Mouse (Mus musculus) CH12.LX (cell line): ENCODE measurements at regions not wholly inside any gene's neighbourhood (a gene's known extent, or its start where the extent isn't known, plus 50 kb on each side); places are given as distances from the start of the nearest gene placed in this dataset.

Experiments used
- DNase-seq: peaks from one replicate; pipeline ENCODE4 v3.0.0-alpha.2; 2013; ENCODE audit errors: extremely low read depth
- H3K27ac ChIP-seq: 2 replicates; pipeline ENCODE4 v1.5.1; 2012; ENCODE audit warnings: low read depth, mild to moderate bottlenecking, control low read depth, moderate library complexity; ENCODE audit not compliant: insufficient read depth
- H3K27me3 ChIP-seq: replicated peaks from 2 replicates; pipeline ENCODE3; 2012; ENCODE audit warnings: inconsistent platforms
- H3K36me3 ChIP-seq, 2 experiments: replicated peaks in 1 of 2; 2 replicates each; pipeline versions ENCODE3 to v1.6.1; 2012; ENCODE audit warnings: inconsistent platforms in 1 of 2, low read length in 1 of 2, mild to moderate bottlenecking in 1 of 2, mixed read lengths in 1 of 2, moderate library complexity in 1 of 2; ENCODE audit not compliant: control insufficient read depth in 1 of 2, insufficient read depth in 1 of 2
- H3K4me1 ChIP-seq, 2 experiments: 2 replicates each; pipeline ENCODE4 v1.6.1; 2012; ENCODE audit warnings: inconsistent platforms in 1 of 2, moderate library complexity in 1 of 2; ENCODE audit not compliant: insufficient read depth in 2 of 2, control insufficient read depth in 1 of 2
- H3K4me2 ChIP-seq: 2 replicates; pipeline ENCODE4 v1.6.1; 2012; ENCODE audit warnings: low read depth, mild to moderate bottlenecking, control low read depth; ENCODE audit not compliant: poor library complexity, insufficient read depth, severe bottlenecking
- H3K4me3 ChIP-seq, 3 experiments: fragments of 150-350 bp in 1 of 3; sonication (generic) in 1 of 3; replicated peaks in 1 of 3; 2 replicates each; pipeline versions ENCODE3 to v1.5.1; 2011 to 2012; ENCODE audit warnings: low read depth in 2 of 3, low read length in 2 of 3, mild to moderate bottlenecking in 2 of 3, moderate library complexity in 2 of 3, control low read depth in 1 of 3, improper control_type of control experiment in 1 of 3, inconsistent platforms in 1 of 3, mixed read lengths in 1 of 3; ENCODE audit not compliant: poor library complexity in 1 of 3
- H3K79me2 ChIP-seq: replicated peaks from 2 replicates; pipeline ENCODE4 v1.6.1; 2012; ENCODE audit warnings: mild to moderate bottlenecking, moderate library complexity; ENCODE audit not compliant: control insufficient read depth, poor library complexity, insufficient read depth, severe bottlenecking; ENCODE audit errors: extremely low read depth
- H3K9ac ChIP-seq: 2 replicates; pipeline ENCODE4 v1.6.1; 2012; ENCODE audit warnings: low read depth, mild to moderate bottlenecking, control low read depth, moderate library complexity; ENCODE audit not compliant: insufficient read depth
- H3K9me3 ChIP-seq: replicated peaks from 2 replicates; pipeline ENCODE3; 2012; ENCODE audit warnings: low read length, inconsistent platforms, mixed read lengths
- CHD2 ChIP-seq: IDR thresholded peaks from 2 replicates; pipeline ENCODE4 v1.6.1; 2011; ENCODE audit warnings: low read length, improper control_type of control experiment
- E2F4 ChIP-seq: IDR thresholded peaks from 2 replicates; pipeline ENCODE4 v1.6.1; 2011; ENCODE audit warnings: low read depth, low read length, improper control_type of control experiment; ENCODE audit not compliant: insufficient replicate concordance
- GABPA ChIP-seq: IDR thresholded peaks from 2 replicates; pipeline ENCODE4 v1.6.1; 2012; ENCODE audit warnings: low read depth, low read length, improper control_type of control experiment, inconsistent platforms; ENCODE audit not compliant: insufficient replicate concordance
- IRF4 ChIP-seq: IDR thresholded peaks from 2 replicates; pipeline ENCODE4 v1.6.1; 2014; ENCODE audit warnings: low read depth, mild to moderate bottlenecking, inconsistent platforms, low read length, improper control_type of control experiment
- JUN ChIP-seq: IDR thresholded peaks from 2 replicates; pipeline ENCODE4 v1.6.1; 2011; ENCODE audit warnings: low read depth, mild to moderate bottlenecking, low read length, improper control_type of control experiment, moderate library complexity; ENCODE audit not compliant: insufficient read depth
- MAX ChIP-seq: IDR thresholded peaks from 2 replicates; pipeline ENCODE4 v1.6.1; 2011; ENCODE audit warnings: low read length, improper control_type of control experiment
- MAZ ChIP-seq: IDR thresholded peaks from 2 replicates; pipeline ENCODE4 v1.6.1; 2012; ENCODE audit warnings: low read depth, mild to moderate bottlenecking, inconsistent platforms, low read length, improper control_type of control experiment, moderate library complexity
- MYC ChIP-seq: IDR thresholded peaks from 2 replicates; pipeline ENCODE4 v1.6.1; 2011; ENCODE audit warnings: low read depth, mild to moderate bottlenecking, improper control_type of control experiment, low read length
- NRF1 ChIP-seq: IDR thresholded peaks from 2 replicates; pipeline ENCODE4 v1.6.1; 2014; ENCODE audit warnings: low read depth, mild to moderate bottlenecking, inconsistent platforms, low read length, improper control_type of control experiment, moderate library complexity
- PAX5 ChIP-seq: IDR thresholded peaks from 2 replicates; pipeline ENCODE4 v1.6.1; 2012; ENCODE audit warnings: low read length, inconsistent platforms, mixed read lengths
- POLR2A ChIP-seq: IDR thresholded peaks from 2 replicates; pipeline ENCODE4 v1.6.1; 2011; ENCODE audit warnings: low read depth, mild to moderate bottlenecking, improper control_type of control experiment, low read length
- POLR2AphosphoS2 ChIP-seq: IDR thresholded peaks from 2 replicates; pipeline ENCODE4 v1.6.1; 2011; ENCODE audit warnings: low read depth, low read length, improper control_type of control experiment
- SMC3 ChIP-seq: IDR thresholded peaks from 2 replicates; pipeline ENCODE4 v1.6.1; 2011; ENCODE audit warnings: low read depth, low read length, improper control_type of control experiment
- TCF12 ChIP-seq: IDR thresholded peaks from 2 replicates; pipeline ENCODE4 v1.6.1; 2014; ENCODE audit warnings: low read depth, mild to moderate bottlenecking, inconsistent platforms, low read length, improper control_type of control experiment
- UBTF ChIP-seq: IDR thresholded peaks from 2 replicates; pipeline ENCODE4 v1.6.1; 2012; ENCODE audit warnings: low read depth, mild to moderate bottlenecking, inconsistent platforms, low read length, improper control_type of control experiment, moderate library complexity
- ZMIZ1 ChIP-seq: IDR thresholded peaks from 2 replicates; pipeline ENCODE4 v1.6.1; 2012; ENCODE audit warnings: low read depth, mild to moderate bottlenecking, inconsistent platforms, low read length, improper control_type of control experiment
- ZNF384 ChIP-seq: IDR thresholded peaks from 2 replicates; pipeline ENCODE4 v1.6.1; 2012; ENCODE audit warnings: low read depth, low read length, improper control_type of control experiment, inconsistent platforms
- dilution Hi-C: fragments of 300-500 bp; cut with MboI; formaldehyde crosslinking; loops from 2 replicates; pipeline ENCODE4 v1.14.3; 2020; ENCODE audit warnings: low sequenced_read_pairs; ENCODE audit not compliant: extremely low pct_unique_long_range_greater_than_20kb, extremely low pct_ligation_motif_present
- in situ Hi-C: fragments of 300-500 bp; cut with MboI; formaldehyde crosslinking; loops from 3 replicates; pipeline ENCODE4 v1.14.3; 2019; ENCODE audit warnings: low sequenced_read_pairs, low pct_ligation_motif_present, low pct_unique_long_range_greater_than_20kb, mixed read lengths

DNA sequence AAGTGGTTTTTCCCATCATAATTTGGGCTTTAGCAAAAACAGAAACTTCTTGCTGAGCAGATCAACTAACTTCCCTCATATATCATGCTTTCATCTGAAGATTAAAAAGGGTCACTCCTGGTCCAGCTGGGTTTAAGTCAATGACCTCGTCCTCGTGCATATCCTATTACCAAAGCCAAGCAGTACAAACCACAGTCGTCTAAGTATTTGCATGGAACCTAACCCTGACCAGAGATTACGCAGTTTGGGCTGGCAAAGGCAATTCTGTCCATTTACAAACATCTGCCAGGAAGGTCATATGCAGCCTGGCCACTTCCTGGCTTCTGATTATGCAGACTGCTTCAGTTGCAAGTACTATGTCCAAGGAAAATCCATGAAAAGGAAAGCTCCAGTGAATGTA, 270.8 kb downstream of the Flrt2 start:
- no peaks in the 10 kb centered on the region for H3K4me1 ChIP-seq
- TF ChIP-seq MAX (no peak), CHD2 (no peak), IRF4 (no peak), JUN (no peak), PAX5 (no peak), SMC3 (no peak), ZMIZ1 (no peak)
- no peaks in the 10 kb centered on the region for H3K36me3 ChIP-seq
- H3K79me2 ChIP-seq, result no peaks in the 10 kb centered on the region
- no peak for DNase-seq
- no peak overlapping the region for H3K27ac ChIP-seq
- H3K4me2 ChIP-seq, result no peak overlapping the region
- H3K4me3 ChIP-seq, result no peak overlapping the region
- dilution Hi-C loops, result no loop called here
- no peaks in the 10 kb centered on the region for H3K27me3 ChIP-seq
- H3K9ac ChIP-seq, result no peak overlapping the region
- peaks cover 33% of the 10 kb centered on the region for H3K9me3 ChIP-seq
- in situ Hi-C loops, result no loop called here

DNA sequence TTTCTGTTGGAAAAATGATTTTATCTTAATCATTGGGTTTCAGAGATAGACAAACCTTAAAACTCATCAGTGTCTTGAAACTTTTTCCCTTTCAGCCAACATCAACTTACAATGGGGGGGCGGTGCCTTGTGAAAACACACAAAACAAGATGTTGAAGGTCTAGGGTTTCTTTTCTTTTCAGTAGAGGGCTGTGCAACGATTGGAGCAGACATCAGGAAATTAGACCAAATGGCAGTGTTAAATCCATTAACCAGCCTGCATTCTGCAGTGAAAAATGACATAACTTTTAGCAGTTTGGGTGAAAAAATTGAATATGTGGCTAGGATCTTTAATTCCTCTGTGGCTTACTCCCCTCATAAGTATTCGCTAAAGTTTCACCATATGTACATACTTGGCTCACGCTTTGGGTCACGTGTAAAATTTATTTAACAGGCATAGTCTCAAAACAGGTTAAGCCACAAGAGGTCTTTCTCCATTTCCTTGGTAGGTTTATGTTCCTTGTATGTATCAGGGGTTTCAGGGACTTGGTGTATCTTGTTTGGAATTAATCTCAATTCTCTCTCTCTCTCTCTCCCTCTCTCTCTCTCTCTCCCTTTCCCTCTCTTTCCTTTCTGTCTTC, 296.8 kb downstream of the Flrt2 start:
- dilution Hi-C loops, result no loop called here
- TF ChIP-seq MYC (no peak), POLR2A (no peak), E2F4 (no peak), ZNF384 (no peak), PAX5 (no peak), TCF12 (no peak), ZMIZ1 (no peak), UBTF (no peak), MAZ (no peak), POLR2AphosphoS2 (no peak), NRF1 (no peak), GABPA (no peak), MAX (no peak), SMC3 (no peak)
- TF ChIP-seq, all 38 proteins: peak for 0

More for the DNA sequence above, 296.8 kb downstream of the Flrt2 start:
- no peaks in the 10 kb centered on the region for H3K36me3 ChIP-seq
- peaks cover 22% of the 10 kb centered on the region for H3K9me3 ChIP-seq
- H3K4me3 ChIP-seq, result no peak overlapping the region
- in situ Hi-C loops, result no loop called here
- no peak overlapping the region for H3K4me2 ChIP-seq
- H3K27me3 ChIP-seq, result no peaks in the 10 kb centered on the region
- no peaks in the 10 kb centered on the region for H3K79me2 ChIP-seq
- H3K4me1 ChIP-seq, result no peaks in the 10 kb centered on the region
- no peak for DNase-seq
- no peak overlapping the region for H3K27ac ChIP-seq
- no peak overlapping the region for H3K9ac ChIP-seq
